Mouse (Mus musculus) limb, embryonic 11.5 days (tissue): ENCODE measurements around the gene Tmem86b. TPM values are rescaled to one million over a fixed set of nuclear protein-coding genes. Genes with fewer than 3 reads are reported as not detected.

Source experiments
- ATAC-seq: fragments of 200-750 bp; cut with Nextera tagmentation; 2 replicates; pipeline ENCODE4 v1.8.0; 2017; ENCODE audit warnings: low read depth; ENCODE audit not compliant: insufficient number of reproducible peaks, low FRiP score, low TSS enrichment
- DNase-seq: peaks from one replicate; pipeline ENCODE4 v3.0.0-alpha.2; 2015; ENCODE audit warnings: low spot score
- H3K27ac ChIP-seq: fragments of 300-500 bp; sonication (generic); replicated peaks from 2 replicates; pipeline ENCODE4 v1.5.1; 2014; ENCODE audit warnings: low read depth, mild to moderate bottlenecking, low read length
- H3K27me3 ChIP-seq: fragments of 300-500 bp; sonication (generic); 2 replicates; pipeline ENCODE4 v1.6.1; 2014; ENCODE audit warnings: mild to moderate bottlenecking, low read length, mixed read lengths; ENCODE audit not compliant: control insufficient read depth, insufficient read depth
- H3K36me3 ChIP-seq: fragments of 300-500 bp; sonication (generic); 2 replicates; pipeline ENCODE4 v1.6.1; 2014; ENCODE audit warnings: mild to moderate bottlenecking, low read length, moderate library complexity, mixed read lengths; ENCODE audit not compliant: control insufficient read depth, insufficient read depth
- H3K4me1 ChIP-seq: fragments of 300-500 bp; sonication (generic); 2 replicates; pipeline ENCODE4 v1.6.1; 2014; ENCODE audit warnings: low read length, mixed read lengths; ENCODE audit not compliant: control insufficient read depth, insufficient read depth
- H3K4me2 ChIP-seq: fragments of 300-500 bp; sonication (generic); 2 replicates; pipeline ENCODE4 v1.6.1; 2014; ENCODE audit warnings: low read depth, mild to moderate bottlenecking, moderate library complexity; ENCODE audit not compliant: severe bottlenecking
- H3K4me3 ChIP-seq: fragments of 300-500 bp; sonication (generic); 2 replicates; pipeline ENCODE4 v1.5.1; 2014; ENCODE audit warnings: low read depth, low read length
- H3K9ac ChIP-seq: fragments of 300-500 bp; sonication (generic); 2 replicates; pipeline ENCODE4 v1.6.1; 2014; ENCODE audit warnings: mild to moderate bottlenecking, low read length
- H3K9me3 ChIP-seq: fragments of 300-500 bp; sonication (generic); 2 replicates; pipeline ENCODE4 v1.6.1; 2016; ENCODE audit warnings: low read length; ENCODE audit not compliant: control insufficient read depth
- WGBS: fragments of 180-500 bp; shearing (Covaris S2); extraction: QIAGEN DNeasy Blood & Tissue Kit; methylation state at CpG from one replicate; pipeline ENCODE4 v1.1.7; 2014; 5-methylcytosine and 5-hydroxymethylcytosine counted together
- polyA plus RNA-seq: library from polyadenylated mRNA; unstranded; fragments of >200 nt; fragmentation: Nextera tagmentation; extraction: Ambion mirVana; gene quantifications from 2 replicates; pipeline ENCODE4 v1.2.1, GENCODE M21; 2014

The Tmem86b gene
- polyA plus RNA-seq, 1 experiment from 2014 or later: 1.1 TPM

DNA sequence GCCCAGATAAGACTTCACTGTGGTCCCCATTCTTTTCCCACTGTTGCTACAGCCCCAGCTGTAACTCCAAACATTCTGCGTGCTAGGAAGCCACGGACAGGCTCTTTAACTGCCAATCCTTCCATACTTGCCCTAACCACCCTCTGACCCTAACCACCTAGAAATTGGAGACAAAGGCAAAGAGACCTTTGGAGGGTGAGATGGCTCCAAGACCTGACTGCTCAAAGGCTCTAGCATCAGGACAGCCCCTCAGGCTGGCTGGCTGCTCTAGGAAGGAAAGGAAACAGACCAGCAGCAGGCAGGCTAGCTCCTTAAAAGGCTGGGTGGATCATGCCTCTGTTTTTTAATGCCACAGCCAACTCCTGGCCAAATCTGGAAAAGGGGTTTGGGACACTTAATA, 23.0 kb upstream of the Tmem86b start:
- DNase-seq (no peak), ATAC-seq (no peak)
- Histone ChIP-seq H3K27ac (no peak overlapping the region), H3K9ac (no peak overlapping the region), H3K36me3 (peaks cover 5% of the 10 kb centered on the region; the same call in 1 of the 2 replicates), H3K27me3 (no peaks in the 10 kb centered on the region), H3K4me2 (no peak overlapping the region), H3K4me1 (peaks cover 11% of the 10 kb centered on the region), H3K4me3 (no peak overlapping the region), H3K9me3 (no peaks in the 10 kb centered on the region; the same call in 1 of the 2 replicates)
- WGBS: 90% methylated on average over 2 of the region's 2 CpGs

DNA sequence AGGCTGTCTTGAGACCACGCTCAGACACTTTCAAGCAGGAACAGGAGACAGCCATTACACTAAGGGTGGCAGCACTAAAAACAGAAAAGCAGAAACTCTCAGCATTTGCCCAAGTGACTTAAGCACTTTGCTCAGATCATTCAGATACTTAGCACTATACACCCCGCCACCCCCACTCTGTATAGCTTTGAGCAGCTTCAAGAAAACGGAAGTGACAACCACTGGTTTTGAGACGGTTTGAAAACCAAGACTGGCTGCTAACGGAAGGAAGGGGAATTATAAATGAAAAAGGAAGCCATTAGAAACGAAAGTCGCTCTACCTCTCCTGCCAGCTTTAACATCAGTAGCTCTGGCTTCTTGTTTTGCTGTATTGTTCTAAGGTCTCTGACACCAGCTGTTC, 22.6 kb upstream of the Tmem86b start:
- Histone ChIP-seq H3K4me1 (peaks cover 11% of the 10 kb centered on the region), H3K9ac (no peak overlapping the region), H3K27ac (no peak overlapping the region), H3K4me2 (no peak overlapping the region), H3K27me3 (no peaks in the 10 kb centered on the region), H3K36me3 (peaks cover 5% of the 10 kb centered on the region; the same call in 1 of the 2 replicates), H3K4me3 (no peak overlapping the region), H3K9me3 (no peaks in the 10 kb centered on the region; the same call in 1 of the 2 replicates)
- WGBS: 86% methylated on average over 7 of the region's 7 CpGs
- no peak for ATAC-seq
- DNase-seq: no peak

DNA sequence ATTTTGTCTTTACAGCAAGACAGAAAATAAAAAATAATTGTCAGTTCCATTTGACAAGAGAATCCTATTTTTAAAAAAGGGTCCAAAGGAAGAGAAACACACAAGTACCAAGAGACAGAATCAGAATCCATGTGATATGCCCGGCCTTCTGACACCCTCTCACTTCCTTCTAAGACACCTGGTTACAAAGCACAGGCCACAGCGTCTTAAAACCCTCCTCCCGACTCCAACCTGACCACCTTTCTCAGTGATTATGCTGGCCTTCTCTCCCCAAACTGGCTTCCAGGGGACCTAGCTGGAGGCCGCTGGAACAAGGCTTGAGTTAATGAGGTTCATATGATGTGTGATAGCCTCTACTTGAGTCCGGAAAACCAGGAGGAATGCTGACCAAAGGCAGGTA, 22.1 kb upstream of the Tmem86b start:
- ATAC-seq (no peak), DNase-seq (no peak)
- peaks cover 5% of the 10 kb centered on the region; the same call in 1 of the 2 replicates for H3K36me3 ChIP-seq
- 0 out of 2 replicates have a peak overlapping the region, but pooled peaks have one; percentile 4 for H3K4me2 ChIP-seq
- no peak overlapping the region for H3K4me3 ChIP-seq
- WGBS: 64% methylated on average over 5 of the region's 5 CpGs
- H3K9ac ChIP-seq: no peak overlapping the region
- peaks cover 11% of the 10 kb centered on the region for H3K4me1 ChIP-seq
- no peaks in the 10 kb centered on the region; the same call in 1 of the 2 replicates for H3K9me3 ChIP-seq
- H3K27ac ChIP-seq: no peak overlapping the region
- H3K27me3 ChIP-seq: no peaks in the 10 kb centered on the region

- H3K9ac ChIP-seq: no peak overlapping the region
- no peak for DNase-seq
- peaks cover 5% of the 10 kb centered on the region; the same call in 1 of the 2 replicates for H3K36me3 ChIP-seq
- no peak overlapping the region for H3K27ac ChIP-seq
- 94% methylated on average over 5 of the region's 5 CpGs for WGBS
- peaks cover 10% of the 10 kb centered on the region for H3K4me1 ChIP-seq
- no peaks in the 10 kb centered on the region; the same call in 1 of the 2 replicates for H3K9me3 ChIP-seq
- no peak for ATAC-seq
- H3K4me2 ChIP-seq: no peak overlapping the region
- H3K4me3 ChIP-seq: no peak overlapping the region
- no peaks in the 10 kb centered on the region for H3K27me3 ChIP-seq
Observed at GRCm38 (mm10) chr7:4652726-4653125, 21.5 kb upstream of the Tmem86b start.

DNA sequence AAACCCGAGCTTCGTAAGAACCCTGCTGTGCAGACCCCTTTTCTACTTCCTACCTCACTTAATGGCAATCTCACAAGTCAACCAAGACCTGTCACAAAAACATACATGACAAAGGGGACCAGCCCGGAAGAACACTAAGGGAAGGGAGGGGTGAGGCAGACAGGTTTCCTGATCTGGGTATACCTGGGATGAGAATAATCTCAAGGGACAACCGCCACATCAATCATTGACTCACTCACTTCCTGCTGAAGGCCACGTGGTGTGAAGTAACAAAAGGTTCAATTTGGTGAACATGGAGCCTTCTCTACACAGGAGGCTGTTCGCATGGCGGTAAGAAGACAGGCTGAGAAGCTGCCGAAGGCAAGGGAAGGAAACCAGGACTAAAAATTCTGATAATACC, 20.4 kb upstream of the Tmem86b start:
- no peak for DNase-seq
- Histone ChIP-seq H3K27ac (no peak overlapping the region), H3K9me3 (peaks cover 2% of the 10 kb centered on the region; the same call in 1 of the 2 replicates), H3K4me1 (no peaks in the 10 kb centered on the region), H3K27me3 (no peaks in the 10 kb centered on the region), H3K36me3 (peaks cover 8% of the 10 kb centered on the region; the same call in 1 of the 2 replicates), H3K4me3 (no peak overlapping the region), H3K4me2 (no peak overlapping the region), H3K9ac (no peak overlapping the region)
- 85% methylated on average over 8 of the region's 8 CpGs for WGBS
- no peak for ATAC-seq

GRCm38 (mm10) chr7:4647992-4648391, 16.8 kb upstream of the Tmem86b start:
- peaks cover 2% of the 10 kb centered on the region; the same call in 1 of the 2 replicates for H3K9me3 ChIP-seq
- 86% methylated on average over 2 of the region's 2 CpGs for WGBS
- ATAC-seq: no peak
- H3K4me3 ChIP-seq: no peak overlapping the region
- peaks cover 19% of the 10 kb centered on the region for H3K36me3 ChIP-seq
- no peak overlapping the region for H3K4me2 ChIP-seq
- H3K4me1 ChIP-seq: no peaks in the 10 kb centered on the region
- H3K27me3 ChIP-seq: no peaks in the 10 kb centered on the region
- no peak overlapping the region for H3K27ac ChIP-seq
- no peak for DNase-seq
- no peak overlapping the region for H3K9ac ChIP-seq

GRCm38 (mm10) chr7:4647291-4647690, 16.1 kb upstream of the Tmem86b start:
- Histone ChIP-seq H3K4me2 (no peak overlapping the region), H3K27ac (no peak overlapping the region), H3K27me3 (no peaks in the 10 kb centered on the region), H3K9ac (no peak overlapping the region), H3K36me3 (peaks cover 22% of the 10 kb centered on the region), H3K9me3 (peaks cover 2% of the 10 kb centered on the region; the same call in 1 of the 2 replicates), H3K4me1 (no peaks in the 10 kb centered on the region), H3K4me3 (no peak overlapping the region)
- 87% methylated on average over 6 of the region's 6 CpGs for WGBS
- ATAC-seq (no peak), DNase-seq (no peak)

DNA sequence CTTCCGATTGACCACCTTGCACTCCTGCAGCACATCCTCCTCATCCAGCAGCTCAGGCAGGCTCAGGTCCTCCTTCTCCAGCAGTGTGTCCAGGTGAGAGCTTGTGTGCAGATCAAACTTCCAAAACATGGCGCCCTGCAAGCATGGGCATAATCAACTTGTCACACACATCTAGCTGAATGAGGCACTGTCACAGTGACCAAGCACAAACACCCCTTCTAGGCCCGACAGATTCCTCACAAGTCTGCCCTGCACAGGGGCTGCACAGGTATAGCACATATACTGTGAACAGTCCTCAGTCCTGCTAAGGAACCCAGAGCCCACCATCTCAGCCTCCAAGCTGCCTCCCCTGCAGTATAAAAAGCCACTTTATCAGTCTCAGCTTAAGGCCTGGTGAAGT, 15.6 kb upstream of the Tmem86b start:
- WGBS: 95% methylated on average over 3 of the region's 3 CpGs
- no peak for DNase-seq
- no peak overlapping the region for H3K4me3 ChIP-seq

DNA sequence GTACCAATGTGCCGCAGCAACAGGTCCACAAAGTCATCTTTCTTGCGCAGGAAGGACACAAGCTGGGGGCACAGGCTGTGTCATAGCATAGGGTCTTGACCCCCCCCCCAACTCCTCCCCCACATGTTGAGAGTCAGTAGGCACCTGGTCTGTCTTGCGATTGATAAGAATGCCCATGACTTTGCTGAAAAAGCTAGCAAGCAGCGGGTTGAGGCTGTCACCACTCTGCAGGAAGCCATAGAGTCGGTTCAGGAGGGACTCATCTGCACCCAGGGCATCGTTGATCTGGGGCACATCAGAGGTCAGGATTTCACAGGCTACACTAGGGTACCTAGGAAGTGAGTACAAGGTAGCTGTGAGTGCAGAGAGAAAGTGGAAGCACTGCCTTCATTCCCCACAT, 12.0 kb upstream of the Tmem86b start:
- Histone ChIP-seq H3K4me1 (no peaks in the 10 kb centered on the region), H3K36me3 (peaks cover 41% of the 10 kb centered on the region), H3K9ac (no peak overlapping the region), H3K27ac (no peak overlapping the region), H3K4me3 (no peak overlapping the region), H3K9me3 (0 out of 2 replicates have a peak, but pooled peaks cover 2% of the 10 kb centered on the region), H3K4me2 (no peak overlapping the region), H3K27me3 (no peaks in the 10 kb centered on the region)
- no peak for DNase-seq
- ATAC-seq: no peak
- 86% methylated on average over 6 of the region's 6 CpGs for WGBS

More for the DNA sequence above, 15.6 kb upstream of the Tmem86b start:
- peak overlapping the region; percentile 7 for H3K9ac ChIP-seq
- H3K4me1 ChIP-seq: no peaks in the 10 kb centered on the region
- H3K4me2 ChIP-seq: no peak overlapping the region
- H3K27me3 ChIP-seq: no peaks in the 10 kb centered on the region
- no peak overlapping the region for H3K27ac ChIP-seq
- no peak for ATAC-seq
- H3K36me3 ChIP-seq: peaks cover 24% of the 10 kb centered on the region
- peaks cover 2% of the 10 kb centered on the region; the same call in 1 of the 2 replicates for H3K9me3 ChIP-seq
